Mouse (Mus musculus) liver, embryonic 16.5 days (tissue): ENCODE results near the gene Tfap2e. TPM values are rescaled to one million over a fixed set of nuclear protein-coding genes. Genes with fewer than 3 reads are reported as not detected.
A peak's percentile ranks its signal among the peaks of the same experiment; 100 is the strongest.

Experiments used
- ATAC-seq: fragments of 200-750 bp; cut with Nextera tagmentation; 2 replicates; pipeline ENCODE4 v1.8.0; 2017; ENCODE audit warnings: low read depth, mild to moderate bottlenecking, moderate number of reproducible peaks, moderate library complexity
- H3K27ac ChIP-seq: fragments of 300-500 bp; sonication (generic); 2 replicates; pipeline ENCODE4 v1.5.1; 2014; ENCODE audit warnings: mild to moderate bottlenecking, low read length
- H3K27me3 ChIP-seq: fragments of 300-500 bp; sonication (generic); 2 replicates; pipeline ENCODE4 v1.6.1; 2014; ENCODE audit warnings: low read depth, low read length, mixed read lengths; ENCODE audit not compliant: control insufficient read depth, insufficient read depth
- H3K36me3 ChIP-seq: fragments of 300-500 bp; sonication (generic); 2 replicates; pipeline ENCODE4 v1.6.1; 2014; ENCODE audit warnings: mild to moderate bottlenecking; ENCODE audit not compliant: control insufficient read depth, insufficient read depth
- H3K4me1 ChIP-seq: fragments of 300-500 bp; sonication (generic); 2 replicates; pipeline ENCODE4 v1.6.1; 2014; ENCODE audit warnings: low read depth, low read length, mixed read lengths; ENCODE audit not compliant: control insufficient read depth
- H3K4me2 ChIP-seq: fragments of 300-500 bp; sonication (generic); 2 replicates; pipeline ENCODE4 v1.6.1; 2014; ENCODE audit warnings: low read depth, low read length, mixed read lengths
- H3K4me3 ChIP-seq: fragments of 300-500 bp; sonication (generic); 2 replicates; pipeline ENCODE4 v1.5.1; 2014; ENCODE audit warnings: low read depth, mild to moderate bottlenecking, low read length
- H3K9ac ChIP-seq: fragments of 300-500 bp; sonication (generic); 2 replicates; pipeline ENCODE4 v1.6.1; 2014; ENCODE audit warnings: low read depth, low read length
- H3K9me3 ChIP-seq: fragments of 300-500 bp; sonication (generic); replicated peaks from 2 replicates; pipeline ENCODE4 v1.6.1; 2016; ENCODE audit warnings: low read length; ENCODE audit not compliant: control insufficient read depth
- WGBS: fragments of 180-500 bp; shearing (Covaris S2); extraction: QIAGEN DNeasy Blood & Tissue Kit; methylation state at CpG from one replicate; pipeline ENCODE4 v1.1.7; 2014; ENCODE audit not compliant: insufficient replicate concordance; 5-methylcytosine and 5-hydroxymethylcytosine counted together
- polyA plus RNA-seq: library from polyadenylated mRNA; unstranded; fragments of >200 nt; fragmentation: Nextera tagmentation; extraction: Ambion mirVana; gene quantifications from 2 replicates; pipeline ENCODE4 v1.2.1, GENCODE M21; 2015

The Tfap2e gene
- polyA plus RNA-seq, 1 experiment from 2014 or later, result not detected

DNA sequence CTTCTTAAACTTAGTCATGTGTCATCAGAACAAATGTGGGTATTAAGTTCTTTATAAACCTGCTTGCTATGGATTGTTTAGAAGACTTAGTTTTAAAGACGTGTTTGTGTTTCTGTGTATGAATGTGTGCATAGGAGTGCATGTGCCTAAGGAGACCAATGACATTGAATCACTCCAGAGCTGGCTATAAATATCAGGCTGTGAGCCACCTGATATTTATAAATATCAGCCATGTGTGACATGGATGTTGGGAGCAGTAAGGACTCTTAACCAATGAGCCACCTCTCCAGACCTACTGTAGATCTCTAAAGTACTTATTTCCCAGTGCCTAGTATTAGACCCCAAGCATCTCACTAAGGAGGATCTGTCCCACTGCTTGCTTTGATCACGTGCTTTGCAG is 46.6 kb downstream of the Tfap2e start:
- Histone ChIP-seq H3K27ac (no peak overlapping the region), H3K4me2 (no peak overlapping the region), H3K4me1 (no peaks in the 10 kb centered on the region), H3K4me3 (no peak overlapping the region), H3K27me3 (no peaks in the 10 kb centered on the region), H3K9me3 (no peaks in the 10 kb centered on the region), H3K9ac (no peak overlapping the region), H3K36me3 (peaks cover 22% of the 10 kb centered on the region)
- WGBS, result 85% methylated on average over 2 of the region's 2 CpGs
- no peak for ATAC-seq

DNA sequence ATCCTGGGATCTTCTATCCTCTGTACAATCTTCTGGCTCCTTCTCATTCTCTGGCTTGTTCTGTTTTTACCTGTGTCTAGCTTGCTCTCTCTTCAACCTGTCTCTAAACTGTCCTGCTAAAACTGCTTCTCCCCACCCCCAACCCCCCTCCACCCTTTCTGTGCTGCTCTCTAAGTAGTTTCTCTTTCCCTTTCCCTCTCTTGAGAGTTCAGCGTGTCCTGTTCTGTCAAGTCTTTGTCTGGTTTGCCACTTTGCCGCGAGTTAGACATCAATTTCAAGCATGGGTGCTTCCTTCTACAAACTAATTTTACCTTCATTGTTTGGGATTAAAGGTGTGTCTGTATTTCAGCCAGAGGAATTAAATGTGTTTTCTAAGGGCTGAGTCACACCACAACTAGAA is 53.0 kb downstream of the Tfap2e start:
- 68% methylated on average over 3 of the region's 3 CpGs for WGBS
- Histone ChIP-seq H3K4me3 (peak overlapping the region; percentile 6; the same call in 1 of the 2 replicates), H3K4me2 (peak overlapping the region; percentile 41), H3K4me1 (peaks cover 32% of the 10 kb centered on the region), H3K9ac (0 out of 2 replicates have a peak overlapping the region, but pooled peaks have one; percentile 31), H3K27ac (peak overlapping the region; percentile 59), H3K36me3 (peaks cover 20% of the 10 kb centered on the region), H3K27me3 (no peaks in the 10 kb centered on the region), H3K9me3 (no peaks in the 10 kb centered on the region)
- no peak for ATAC-seq

DNA sequence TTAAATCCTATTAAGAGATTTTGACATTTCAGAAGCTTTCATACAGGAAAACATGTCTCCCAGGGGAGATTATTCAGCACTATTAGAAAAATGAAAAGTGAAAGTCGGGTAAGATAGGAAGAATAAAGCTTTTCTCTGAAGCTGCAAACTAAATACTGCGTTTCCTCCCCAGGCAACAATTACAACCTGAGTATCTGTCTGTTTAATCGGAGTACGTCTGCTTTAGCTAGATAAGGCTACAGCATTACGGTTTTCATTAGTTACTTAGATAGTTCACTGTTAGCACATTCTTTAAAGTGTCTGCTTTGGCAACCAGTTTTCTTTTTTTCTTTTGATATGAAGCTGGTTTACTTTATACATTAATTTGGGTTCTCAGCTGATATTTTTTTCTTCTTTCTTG is 53.7 kb downstream of the Tfap2e start:
- Histone ChIP-seq H3K9ac (no peak overlapping the region; the same call in 1 of the 2 replicates), H3K36me3 (peaks cover 15% of the 10 kb centered on the region), H3K4me2 (peak overlapping the region; percentile 41; the same call in 1 of the 2 replicates), H3K4me3 (no peak overlapping the region), H3K27me3 (no peaks in the 10 kb centered on the region), H3K4me1 (peaks cover 32% of the 10 kb centered on the region), H3K9me3 (no peaks in the 10 kb centered on the region), H3K27ac (peak overlapping the region; percentile 58; the same call in 1 of the 2 replicates)
- ATAC-seq, result peak; percentile 31; the same call in 1 of the 2 replicates
- WGBS, result 22% methylated on average over 5 of the region's 5 CpGs

DNA sequence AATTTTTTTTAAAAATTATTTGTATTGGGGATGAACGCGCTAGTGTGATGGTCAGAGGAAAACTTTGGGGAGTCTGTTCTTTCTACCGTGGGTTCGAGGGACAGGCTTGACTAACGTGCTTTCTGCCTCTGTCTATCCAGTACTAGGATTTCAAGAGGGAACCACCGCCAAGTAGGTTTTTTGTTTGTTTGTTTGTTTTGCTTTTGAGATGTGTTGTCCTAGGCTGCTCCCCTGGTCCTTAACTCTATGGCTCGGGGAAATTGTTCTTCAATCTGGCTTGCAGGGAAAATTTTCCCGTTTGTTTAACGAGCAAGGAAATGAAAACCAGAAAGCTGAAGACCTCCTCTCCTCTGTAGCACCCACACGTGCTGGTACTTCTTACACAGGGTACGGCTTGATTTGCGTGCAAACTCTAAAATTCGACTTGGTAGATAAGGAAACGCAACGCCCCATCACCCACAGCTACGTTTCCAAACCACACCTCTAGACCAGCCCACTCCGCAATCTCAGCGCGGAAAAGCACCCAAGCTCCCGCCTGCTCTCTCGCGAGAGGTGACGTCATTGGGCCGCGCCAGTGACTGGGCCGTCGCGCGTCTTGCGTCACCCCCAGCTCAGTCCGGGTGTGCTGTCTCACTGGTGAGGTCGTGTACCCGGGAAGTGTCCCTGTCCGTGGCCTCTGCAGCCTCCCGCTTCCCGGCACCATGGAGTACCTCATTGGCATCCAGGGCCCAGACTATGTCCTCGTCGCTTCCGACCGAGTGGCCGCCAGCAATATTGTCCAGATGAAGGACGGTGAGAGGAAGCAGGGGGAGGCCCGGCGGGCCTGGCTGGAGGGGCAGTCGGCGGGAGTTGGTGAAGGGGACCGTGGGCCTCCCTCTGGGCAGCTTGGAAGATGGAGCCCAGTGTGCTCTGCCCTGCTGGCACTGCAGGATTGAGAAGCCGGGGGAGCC is 58.7 kb downstream of the Tfap2e start, which contains the start of gene Psmb2:
Psmb2 (plus strand) TSS at position 577 of the 950 bp plus-strand sequence.
- Histone ChIP-seq H3K4me3 (peak within 1 kb of the TSS; percentile 100), H3K36me3 (no peaks in the 10 kb centered on the region), H3K27ac (peak within 1 kb of the TSS; percentile 75), H3K27me3 (no peaks in the 10 kb centered on the region), H3K9ac (peak within 1 kb of the TSS; percentile 96), H3K4me2 (peak within 1 kb of the TSS; percentile 71), H3K9me3 (no peaks in the 10 kb centered on the region), H3K4me1 (peaks cover 26% of the 10 kb centered on the region)
- ATAC-seq, result peak; percentile 95
- whole genome bisulfite sequencing, result 3% methylated on average over 48 of the region's 48 CpGs

DNA sequence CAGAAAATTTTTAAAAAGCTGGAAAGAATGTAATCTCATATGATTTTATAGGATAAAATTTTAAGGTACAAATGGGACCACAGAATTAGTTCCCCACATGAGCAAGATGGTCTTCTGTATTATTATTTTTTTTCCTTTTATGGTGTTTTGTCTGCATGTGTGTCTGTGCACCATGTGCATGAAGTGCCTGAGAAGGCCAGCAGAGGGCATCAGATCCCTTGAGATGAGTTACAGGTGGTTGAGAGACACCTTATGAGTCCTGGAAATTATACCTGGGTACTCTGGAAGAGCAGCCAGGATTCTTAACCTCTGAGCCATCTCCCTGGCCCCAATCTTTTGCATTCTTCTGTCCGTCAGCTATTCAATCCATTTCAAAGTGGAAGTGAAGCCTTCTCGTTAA is 69.0 kb downstream of the Tfap2e start:
- WGBS, result 70% methylated on average over 2 of the region's 2 CpGs
- Histone ChIP-seq H3K4me1 (no peaks in the 10 kb centered on the region), H3K9me3 (no peaks in the 10 kb centered on the region), H3K27me3 (no peaks in the 10 kb centered on the region), H3K4me2 (no peak overlapping the region), H3K9ac (no peak overlapping the region), H3K36me3 (no peaks in the 10 kb centered on the region), H3K27ac (no peak overlapping the region), H3K4me3 (no peak overlapping the region)
- ATAC-seq, result no peak

Other genes with a start within 250 kb of the Tfap2e start
- gene Ago4, start 202.8 kb downstream of the Tfap2e start, polyA plus RNA-seq, result 0.22 and 0.29 TPM in 2 replicates
- gene Clspn, start 179.3 kb downstream of the Tfap2e start, polyA plus RNA-seq, result 30.0 and 32.4 TPM in 2 replicates
- 0.13 and 0.18 TPM in 2 replicates for gene 5730409E04Rik, start 126.4 kb downstream of the Tfap2e start, polyA plus RNA-seq
- 222 and 248 TPM in 2 replicates for gene Psmb2, start 58.6 kb downstream of the Tfap2e start, polyA plus RNA-seq
- gene Ncdn, start 17.2 kb upstream of the Tfap2e start, polyA plus RNA-seq, result 6.1 and 6.7 TPM in 2 replicates
- 6.9 and 8.5 TPM in 2 replicates for gene AU040320, start 17.3 kb upstream of the Tfap2e start, polyA plus RNA-seq
- gene Zmym4, start 231.9 kb upstream of the Tfap2e start, polyA plus RNA-seq, result 3.1 and 3.2 TPM in 2 replicates